Mouse (Mus musculus) left cerebral cortex, postnatal 4 days (tissue): ENCODE results near the gene Snx29. TPM values are rescaled to one million over a fixed set of nuclear protein-coding genes. Genes with fewer than 3 reads are reported as not detected.
"Not testable (repeated sequence)": the region's sequence is repeated elsewhere in the genome, so short reads cannot be mapped to it uniquely, and the experiment has no call there.

Experiments
- DNase-seq: peaks from one replicate; pipeline ENCODE4 v3.0.0-alpha.2; 2022
- intact Hi-C: fragments of 180-260 bp; cut with DNase I; formaldehyde crosslinking; loops from one replicate; pipeline ENCODE4 v1.15.1; 2025
- total RNA-seq, 2 experiments: library from RNA; stranded (reverse); gene quantifications; 2 replicates each; pipeline ENCODE4 v1.2.3; 2021

Snx29 gene
- 10 to 100 TPM; 46.2 to 46.6 TPM for total RNA-seq

DNA sequence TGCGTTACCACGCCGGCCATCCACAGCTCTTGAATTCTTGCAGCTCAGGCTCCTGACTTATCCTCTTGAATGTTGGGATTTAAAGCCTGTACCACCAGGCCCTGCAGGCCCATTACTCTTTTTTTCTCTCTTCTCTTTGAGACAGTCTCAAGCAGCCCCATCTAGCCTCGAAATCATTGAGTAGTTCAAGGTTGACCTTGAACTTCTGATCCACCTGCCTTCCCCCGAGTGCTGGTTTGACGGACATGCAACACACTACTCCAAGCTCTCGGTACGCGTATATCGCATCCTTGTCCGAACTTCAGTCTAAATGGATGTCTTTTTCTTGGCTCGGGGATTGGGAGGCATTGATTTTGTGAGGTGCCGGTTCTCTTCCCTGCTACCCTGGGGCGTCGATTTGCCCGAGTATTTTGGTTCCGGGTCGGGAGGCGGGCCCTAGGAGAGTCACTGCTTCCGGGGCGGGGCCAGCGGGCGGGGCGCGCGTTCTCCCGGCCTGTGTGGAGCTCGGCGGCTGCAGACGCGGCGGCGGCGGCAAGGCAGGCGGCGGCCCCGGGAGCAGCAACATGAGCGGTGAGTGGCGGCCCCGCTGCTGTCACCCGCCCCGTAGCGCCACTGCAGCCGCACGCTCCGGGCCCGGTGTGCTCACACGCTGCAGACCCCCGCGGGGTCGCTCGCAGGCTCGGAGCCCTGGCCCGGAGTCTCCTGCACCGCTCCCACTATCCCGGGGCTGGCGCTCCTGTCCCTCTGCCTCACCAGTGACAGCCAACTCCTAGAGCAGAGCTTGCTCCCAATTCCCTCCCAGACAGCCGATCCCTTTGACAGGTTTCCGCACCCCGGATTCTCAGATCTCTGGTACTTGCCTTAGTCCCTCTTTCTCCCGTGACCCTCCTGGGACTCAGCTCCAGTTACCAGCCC, at the start of gene Snx29:
Gene Snx29, plus strand, starts transcription at position 500 of the 915 bp plus-strand sequence.
- DNase-seq, result peak; percentile 97
- intact Hi-C loops, result no loop called here

DNA sequence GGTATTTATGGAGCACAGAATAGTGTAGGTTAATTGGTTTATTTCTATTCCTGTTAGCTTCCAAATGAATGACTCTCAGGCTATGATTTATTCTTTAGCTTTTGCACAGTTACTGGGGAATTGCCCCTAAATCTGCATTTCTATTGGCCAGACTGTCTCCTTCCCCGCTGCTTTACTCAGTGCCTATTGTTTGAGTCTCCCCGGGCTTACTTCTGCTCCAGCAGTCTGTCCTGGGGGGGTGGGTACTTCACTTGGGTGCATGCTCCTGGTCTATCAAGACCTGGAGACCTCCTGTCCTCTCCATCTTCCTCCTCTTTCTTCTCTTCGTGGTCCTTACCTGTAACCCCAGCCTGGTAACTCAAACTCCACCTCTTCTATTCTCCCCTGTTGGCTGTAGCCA, 45.8 kb upstream of the Snx29 start:
- intact Hi-C loops, result no loop called here
- no peak for DNase-seq

DNA sequence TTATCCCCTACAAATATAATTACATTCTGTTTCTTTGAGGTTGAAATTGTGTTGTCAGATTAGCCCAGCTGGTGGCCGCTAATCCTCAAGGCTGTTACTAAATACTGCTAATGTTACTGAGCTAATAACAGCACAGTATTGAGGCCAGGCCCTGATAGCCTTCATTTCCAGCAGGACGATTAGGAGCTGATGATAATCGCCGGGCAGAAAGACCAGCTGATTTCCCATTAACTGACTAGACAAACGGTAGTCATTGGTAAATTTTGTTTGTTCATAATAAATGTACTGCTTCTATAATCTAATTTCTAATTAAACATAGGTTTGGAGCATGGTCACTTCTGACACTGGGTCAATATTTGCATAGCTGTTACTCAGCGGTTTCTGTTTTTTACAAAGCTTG, 43.9 kb upstream of the Snx29 start:
- DNase-seq, result no peak
- intact Hi-C loops, result no loop called here

DNA sequence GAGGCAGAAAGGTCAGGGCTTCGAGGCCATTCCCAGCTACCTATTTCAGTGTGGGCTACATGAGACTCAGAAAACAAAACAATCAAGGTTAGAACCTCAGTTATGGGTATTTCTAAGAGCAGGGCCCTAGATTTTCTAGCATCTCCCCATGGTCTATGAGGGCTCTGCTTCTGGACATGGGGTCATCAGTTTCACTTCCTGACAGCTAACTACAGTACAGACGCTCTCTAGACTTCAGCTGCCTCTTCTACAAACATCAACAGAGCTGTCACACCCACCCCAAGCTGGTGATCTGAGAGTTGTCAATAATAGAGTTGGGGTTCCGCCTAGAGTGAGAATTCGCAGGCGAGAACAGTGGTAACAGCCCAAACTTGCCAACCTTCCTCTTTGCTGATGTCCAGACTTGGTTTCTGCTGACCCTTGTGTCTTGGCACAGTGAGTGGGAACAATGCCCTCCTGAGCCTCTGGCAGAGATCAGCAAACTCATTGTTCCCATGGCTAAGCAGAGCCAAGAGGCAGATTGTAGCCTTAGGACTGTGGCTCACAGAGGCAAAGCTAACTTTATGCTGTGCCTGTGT, 40.0 kb upstream of the Snx29 start:
- DNase-seq, result no peak

DNA sequence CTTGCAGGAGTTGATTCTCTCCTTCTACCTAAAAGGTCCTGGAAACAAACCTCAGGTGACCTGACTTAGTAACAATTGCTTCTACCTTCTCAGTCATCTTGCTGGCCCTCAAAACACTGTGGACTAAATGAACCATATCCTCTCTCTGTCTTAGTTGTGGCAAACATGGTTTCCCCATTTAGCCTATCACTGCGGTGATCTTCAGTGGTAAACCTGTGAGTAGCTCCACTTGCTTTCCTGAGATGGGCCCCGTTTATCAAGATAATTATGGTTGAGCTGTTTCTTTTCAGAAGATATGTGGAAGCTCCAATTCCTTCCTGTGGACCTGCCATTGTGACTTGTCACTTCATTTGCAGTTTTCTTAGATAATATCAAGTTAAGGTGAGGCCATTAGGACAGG, 37.8 kb upstream of the Snx29 start:
- no peak for DNase-seq
- intact Hi-C loops, result no loop called here

More for the DNA sequence above, 40.0 kb upstream of the Snx29 start:
- intact Hi-C loops, result no loop called here

DNA sequence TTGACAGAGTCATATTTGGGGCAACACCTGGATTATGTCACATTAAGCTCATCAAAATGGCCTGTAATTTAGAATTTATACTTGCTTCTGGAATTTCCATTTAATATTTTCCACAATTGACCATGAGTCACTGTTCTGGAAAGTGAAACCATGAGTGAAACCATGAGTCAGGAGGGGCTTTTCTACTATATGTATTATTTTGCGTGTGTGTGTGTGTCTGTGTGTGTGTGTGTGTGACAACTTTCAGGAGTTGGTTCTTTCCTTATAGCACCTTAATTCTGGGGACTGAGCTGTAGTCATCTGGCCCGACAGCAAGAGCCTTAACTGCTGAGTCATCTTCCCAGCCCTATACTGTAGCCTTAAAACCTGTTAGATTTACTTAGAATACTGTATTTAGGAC, 36.8 kb upstream of the Snx29 start:
- intact Hi-C loops, result no loop called here
- DNase-seq, result no peak

DNA sequence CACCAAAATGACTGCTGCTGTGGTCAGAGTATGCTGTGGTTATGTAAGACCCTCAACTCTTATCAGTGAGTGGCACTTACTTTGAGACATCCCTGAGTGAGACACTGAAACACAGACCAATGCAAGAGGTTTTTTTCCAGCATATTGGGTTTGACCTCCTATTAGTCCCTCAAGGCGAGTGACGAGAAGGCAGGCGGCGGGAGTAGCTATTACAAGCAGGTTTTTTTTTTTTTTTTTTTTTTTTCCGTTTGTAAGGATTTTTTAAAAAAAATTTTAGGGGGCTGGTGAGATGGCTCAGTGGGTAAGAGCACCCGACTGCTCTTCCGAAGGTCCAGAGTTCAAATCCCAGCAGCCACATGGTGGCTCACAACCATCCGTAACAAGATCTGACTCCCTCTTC, 33.8 kb upstream of the Snx29 start:
- DNase-seq, intact Hi-C loops: not testable (repeated sequence)

DNA sequence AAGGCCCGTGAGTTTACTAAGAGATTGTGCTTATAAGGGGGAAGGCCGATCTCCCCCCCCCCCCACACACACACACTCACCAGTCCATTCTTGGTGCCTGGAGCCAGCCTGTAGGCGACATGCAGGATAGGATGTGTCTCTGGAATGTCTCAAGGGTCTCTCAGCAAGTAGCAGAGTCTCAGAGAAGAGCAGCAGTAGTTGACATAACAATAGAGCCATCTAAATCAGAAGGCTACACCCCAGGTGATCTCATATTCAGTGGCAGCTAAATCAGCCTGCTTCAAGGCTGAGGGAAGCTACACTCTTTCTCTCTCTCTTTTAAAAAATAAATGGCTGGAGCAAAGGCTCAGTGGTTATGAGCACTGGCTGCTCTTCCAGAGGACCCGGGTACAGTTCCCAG, 27.1 kb upstream of the Snx29 start:
- DNase-seq, intact Hi-C loops: not testable (repeated sequence)

DNA sequence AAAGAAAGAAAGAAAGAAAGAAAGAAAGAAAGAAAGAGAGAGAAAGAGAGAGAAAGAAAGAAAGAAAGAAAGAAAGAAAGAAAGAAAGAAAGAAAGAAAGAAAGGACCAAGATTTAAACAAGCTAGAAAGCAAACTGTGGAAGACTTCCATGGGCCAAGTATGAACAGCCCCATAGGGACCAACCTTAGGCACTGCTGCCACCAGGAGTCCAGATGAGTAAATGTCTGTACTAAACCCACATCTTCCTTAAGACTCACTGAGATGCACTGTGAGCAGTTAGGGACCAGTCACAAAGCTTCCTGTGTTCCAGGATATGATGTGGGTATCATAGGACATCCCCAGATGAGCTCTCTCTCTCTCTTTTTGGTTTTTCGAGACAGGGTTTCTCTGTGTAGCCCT, 25.0 kb upstream of the Snx29 start:
- intact Hi-C loops, result not testable (repeated sequence)

DNA sequence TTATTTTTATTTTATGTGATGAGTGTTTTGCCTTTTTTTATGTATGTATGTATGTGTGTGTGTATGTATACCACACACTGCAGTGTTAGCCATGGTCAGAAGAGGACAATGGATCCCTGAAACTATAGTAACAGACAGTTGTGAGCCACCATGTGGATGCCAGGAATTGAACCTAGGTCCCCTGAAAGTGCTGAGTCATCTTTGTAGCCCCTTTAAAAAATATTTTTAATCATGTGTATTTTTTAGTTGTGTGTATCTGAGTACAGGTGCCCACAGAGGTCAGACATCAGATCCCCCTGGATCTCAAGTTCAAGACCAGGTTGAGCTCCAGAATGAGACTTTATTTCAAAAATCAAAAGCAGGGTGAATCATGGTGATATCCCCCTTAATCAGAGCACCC, 19.0 kb upstream of the Snx29 start:
- intact Hi-C loops, result no loop called here
- DNase-seq, result no peak

More for the DNA sequence above, 25.0 kb upstream of the Snx29 start:
- DNase-seq, result not testable (repeated sequence)

DNA sequence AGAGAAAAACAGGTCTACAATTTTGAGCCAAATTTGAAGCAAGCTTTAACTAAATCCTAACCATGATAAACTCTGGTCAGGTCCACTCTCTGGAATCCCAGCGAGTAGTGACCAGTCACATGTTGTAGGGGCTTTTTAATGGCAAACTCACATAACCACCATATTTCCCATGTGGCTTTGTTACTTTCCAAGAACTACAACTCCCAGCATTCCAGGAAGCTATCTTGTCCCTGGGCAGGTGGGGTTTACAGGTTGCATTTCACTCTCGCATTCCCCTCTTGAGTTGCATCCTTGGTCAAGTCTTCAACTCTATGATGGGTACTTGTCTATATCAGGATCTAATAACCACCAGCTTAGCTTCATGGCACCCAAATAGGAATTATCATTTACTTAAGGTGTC, 17.2 kb upstream of the Snx29 start:
- intact Hi-C loops, result no loop called here
- DNase-seq, result no peak

DNA sequence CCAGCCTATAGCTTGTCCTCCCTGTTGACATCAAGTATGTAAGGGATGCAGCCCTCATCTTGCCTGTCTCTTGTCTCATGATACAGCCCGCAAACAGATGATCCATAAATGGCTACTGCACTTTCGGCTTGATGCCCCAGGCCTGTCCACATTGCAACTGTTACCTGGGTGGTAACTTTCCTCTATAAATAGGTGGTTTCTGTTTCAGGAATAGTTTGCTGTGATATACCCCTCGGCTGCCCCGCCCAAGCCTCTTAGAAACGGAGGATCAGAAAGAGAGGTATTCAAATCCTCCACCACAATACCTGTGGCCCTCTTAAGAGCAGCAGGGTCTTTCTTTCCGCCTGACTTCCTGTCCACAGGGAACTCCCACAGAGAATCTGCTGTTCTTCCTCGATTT, 9.2 kb upstream of the Snx29 start, which contains the start of gene Tnfrsf17:
Gene Tnfrsf17, plus strand, starts transcription at position 301 of the 400 bp plus-strand sequence.
- DNase-seq, result no peak
- intact Hi-C loops, result no loop called here

DNA sequence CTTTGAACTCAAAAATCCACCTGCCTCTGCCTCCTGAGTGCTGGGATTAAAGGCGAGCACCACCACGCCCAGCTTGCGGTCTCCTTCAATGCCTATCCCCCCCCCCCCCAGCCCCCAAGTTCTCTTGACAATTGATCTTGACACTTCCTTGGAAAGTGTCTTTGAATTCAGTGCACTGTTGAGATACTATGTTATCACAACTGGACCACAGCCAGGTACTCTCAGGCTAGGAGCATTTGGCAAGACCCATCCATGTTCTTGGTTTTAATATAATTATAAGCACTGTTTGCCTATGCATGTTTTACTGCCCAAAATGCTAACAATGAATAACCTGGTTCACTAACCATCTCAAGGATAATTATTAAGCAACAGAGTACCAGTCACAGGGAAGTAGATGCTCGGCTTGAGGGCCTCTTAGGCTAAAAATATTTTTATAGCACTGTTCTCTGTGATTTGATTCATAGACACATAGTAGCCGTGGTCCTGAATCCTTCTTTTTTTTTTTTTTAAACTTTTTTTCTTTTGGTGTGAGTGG, 6.9 kb upstream of the Snx29 start:
- no peak for DNase-seq
- intact Hi-C loops, result no loop called here

DNA sequence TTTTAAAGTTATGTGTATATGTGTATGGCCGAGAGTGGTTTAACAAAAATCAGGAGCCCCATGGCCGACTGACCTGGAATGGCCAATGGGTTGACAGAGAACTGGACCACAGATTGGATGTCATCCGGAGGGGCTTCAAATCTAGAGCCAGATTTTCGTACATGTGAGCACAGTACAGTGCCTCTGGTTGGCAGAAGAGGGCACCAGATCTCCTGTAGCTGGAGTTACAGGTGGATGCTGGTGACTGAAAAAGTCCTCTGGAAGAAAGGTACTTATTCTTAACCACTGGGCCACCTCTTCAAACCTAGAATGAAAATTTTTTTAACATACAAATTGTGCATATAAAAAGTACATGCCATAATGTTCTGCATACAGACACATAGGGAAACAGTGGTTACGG, 6.0 kb upstream of the Snx29 start:
- no peak for DNase-seq
- intact Hi-C loops, result no loop called here

DNA sequence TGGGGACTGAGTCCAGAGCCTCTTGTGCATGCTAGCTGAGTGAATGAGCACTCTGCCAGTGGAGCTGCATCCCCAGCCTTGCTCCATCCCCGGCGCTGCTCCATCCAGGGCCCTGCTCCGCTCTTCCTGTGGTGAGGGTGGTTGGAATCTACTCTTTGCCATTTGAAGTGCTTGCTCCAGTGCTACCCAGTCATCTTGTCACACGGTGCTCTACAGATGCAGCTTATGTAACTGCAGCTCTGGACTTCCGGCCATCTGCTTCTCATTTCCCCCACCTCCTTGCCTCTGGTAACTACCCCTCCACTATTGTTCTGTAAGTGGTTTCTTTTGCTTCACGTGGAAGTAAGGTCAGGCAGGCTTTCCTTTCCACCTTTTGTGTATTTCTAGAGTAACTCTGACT, 5.4 kb upstream of the Snx29 start:
- intact Hi-C loops, result no loop called here
- no peak for DNase-seq

DNA sequence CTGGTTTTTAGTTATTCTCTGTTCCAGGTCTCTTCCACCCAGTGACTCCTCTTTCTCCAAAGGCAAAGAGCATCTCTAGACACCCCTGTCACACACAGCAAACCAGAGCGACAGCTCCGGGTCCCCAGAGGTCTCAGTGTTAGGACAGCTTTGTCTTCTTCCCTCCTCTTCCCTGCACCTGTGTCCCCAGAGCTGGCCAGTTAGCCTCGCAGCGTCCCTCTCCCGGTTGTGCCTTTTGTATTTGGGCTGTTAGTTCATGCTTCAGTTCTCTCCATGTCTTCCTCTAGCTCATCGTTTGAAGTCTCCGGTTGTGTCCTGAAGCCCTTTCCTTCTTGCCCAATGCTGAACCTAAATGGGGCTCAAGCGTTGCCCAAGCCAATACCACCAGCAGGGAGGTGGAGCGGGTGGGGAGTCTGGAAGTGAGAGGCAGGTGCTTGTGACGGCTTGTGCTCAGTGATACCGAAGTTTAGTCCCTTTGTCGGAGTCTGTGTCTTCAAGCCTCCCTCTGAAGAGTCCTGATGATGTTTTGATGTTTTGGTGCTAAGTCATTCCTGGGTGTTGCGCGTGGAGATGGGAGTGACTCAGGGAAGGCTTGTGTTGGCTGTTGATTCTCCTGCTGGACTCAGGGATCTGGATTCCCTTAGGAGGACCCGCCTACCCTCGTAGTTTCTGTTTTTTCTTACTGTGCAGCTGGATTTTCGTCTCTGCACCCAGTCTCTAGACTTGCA, 780 bp downstream of the Snx29 start:
- peak; percentile 11 for DNase-seq
- intact Hi-C loops, result no loop called here

DNA sequence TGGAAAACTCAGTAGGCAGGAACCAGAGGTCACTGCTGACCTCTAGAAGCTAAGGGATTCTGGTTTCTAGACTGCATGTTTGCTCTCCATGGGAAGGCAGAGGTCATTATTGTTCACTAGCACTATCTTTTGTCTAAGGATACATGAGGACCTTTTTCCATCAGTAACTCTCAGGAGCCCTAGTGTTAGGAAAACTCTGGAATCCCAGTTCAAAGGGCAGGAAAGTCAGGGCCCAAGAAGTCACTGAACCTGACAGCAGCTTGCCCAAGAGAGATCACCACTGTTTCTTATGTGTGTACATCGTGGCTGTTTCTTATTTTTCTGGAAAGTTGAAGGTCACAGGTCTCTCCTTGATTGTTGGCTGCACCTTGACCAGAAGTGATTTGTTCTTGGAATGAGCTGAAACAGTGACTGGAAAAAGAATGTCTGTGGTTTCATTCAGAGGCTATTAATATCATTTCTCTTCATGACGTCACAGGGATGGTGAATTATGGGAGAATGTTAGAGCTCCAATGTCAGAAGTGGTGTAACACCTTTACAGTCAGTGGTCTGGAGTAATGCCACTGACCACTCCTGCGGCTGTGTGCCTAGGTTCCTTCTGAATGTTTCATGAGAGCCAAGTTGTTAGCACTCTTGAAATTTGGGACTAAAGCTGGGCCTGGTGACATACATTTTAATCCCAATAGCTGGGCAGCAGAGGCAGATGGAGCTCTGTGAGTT, 7.5 kb downstream of the Snx29 start:
- no peak for DNase-seq
- intact Hi-C loops, result no loop called here

DNA sequence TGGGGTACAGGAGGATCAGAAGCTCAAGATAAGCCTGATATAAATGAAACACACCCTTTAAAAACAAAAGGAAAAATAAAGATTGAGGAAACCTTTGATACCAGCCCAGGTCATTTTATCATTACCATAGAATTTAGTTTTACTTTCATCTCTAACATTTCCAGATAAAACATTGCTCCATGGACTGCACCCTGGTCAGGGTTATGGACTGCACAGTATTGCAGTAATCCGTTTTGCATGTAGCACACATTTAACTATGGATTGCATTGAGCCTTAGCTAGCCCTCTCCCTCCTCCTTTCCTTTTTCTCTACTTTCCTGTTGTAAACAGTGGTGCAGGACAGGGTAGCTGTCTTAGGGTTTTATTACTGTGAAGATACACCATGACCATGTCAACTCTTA, 8.3 kb downstream of the Snx29 start:
- no peak for DNase-seq
- intact Hi-C loops, result no loop called here

DNA sequence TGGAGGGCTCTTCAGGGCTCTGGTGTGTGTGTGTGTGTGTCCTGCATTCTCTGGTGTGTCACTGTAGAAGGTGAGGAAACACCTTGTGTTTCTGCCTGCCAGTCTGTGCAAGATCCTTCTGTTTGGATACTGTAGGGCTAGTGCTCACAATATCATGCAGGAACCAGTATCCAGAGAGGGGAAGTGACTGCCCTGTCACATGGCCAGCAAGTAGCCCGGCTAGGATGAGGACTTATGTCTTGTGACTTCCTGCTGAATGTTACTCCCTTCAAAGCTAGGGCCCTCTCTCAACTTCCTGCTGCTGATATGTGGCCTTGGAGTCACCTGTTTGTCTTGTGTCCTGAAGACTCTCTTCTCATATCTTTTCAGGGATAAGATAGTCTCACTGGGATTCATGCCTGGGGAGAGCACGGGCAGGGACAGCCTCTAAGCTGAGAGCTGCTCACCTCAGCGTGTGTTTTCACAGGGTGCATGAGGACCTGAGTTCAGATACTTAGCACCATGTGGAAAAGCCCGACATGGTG, 20.6 kb downstream of the Snx29 start:
- intact Hi-C loops, result no loop called here
- no peak for DNase-seq

DNA sequence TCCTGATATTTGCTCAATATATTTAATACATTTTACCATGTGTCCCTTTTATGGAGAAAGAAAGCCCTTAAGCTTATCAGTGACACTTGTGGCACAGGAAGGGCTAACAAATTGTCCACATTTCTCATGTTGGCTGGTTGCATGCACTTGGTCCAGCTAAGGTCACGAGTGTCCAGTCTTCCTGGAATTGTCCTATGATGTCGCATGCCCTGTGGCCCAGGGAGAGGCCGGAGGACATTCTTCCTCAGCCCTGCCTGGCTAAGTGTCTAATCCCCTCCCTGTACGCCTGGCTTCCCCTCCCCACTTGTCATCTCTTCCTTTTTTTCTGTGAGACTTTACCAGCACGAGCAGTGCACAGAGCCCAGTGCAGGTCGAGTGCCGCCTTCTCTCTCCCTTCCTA, 29.2 kb downstream of the Snx29 start:
- DNase-seq, result no peak

More for the DNA sequence above, 29.2 kb downstream of the Snx29 start:
- intact Hi-C loops, result no loop called here
